Mouse (Mus musculus): ENCODE results near the gene Ces5a.
A peak's percentile ranks its signal among the peaks of the same experiment; 100 is the strongest.
"Not testable (repeated sequence)": the region's sequence is repeated elsewhere in the genome, so short reads cannot be mapped to it uniquely, and the experiment has no call there.

Gene Ces5a

DNA sequence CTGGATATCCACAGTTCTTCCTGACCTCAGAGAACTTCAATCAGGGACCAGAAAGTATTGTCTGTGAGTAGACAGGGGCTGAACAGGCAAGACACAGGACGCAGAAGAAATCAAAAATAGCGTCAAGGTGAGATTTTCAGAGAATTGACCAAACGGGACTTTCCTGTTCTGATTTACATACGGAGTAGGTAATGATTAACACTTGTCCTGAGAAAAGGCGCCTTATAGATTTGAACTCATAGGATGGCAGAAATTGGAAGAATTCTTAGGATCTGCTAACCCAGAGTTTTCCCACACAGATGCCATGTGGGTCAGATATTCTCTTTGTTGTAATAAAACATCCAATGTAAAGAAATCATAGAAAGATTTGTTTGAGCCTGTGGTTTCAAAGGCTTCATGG, at the start of gene Ces5a:
Ces5a (minus strand) TSS at position 101 of the 400 bp plus-strand sequence.
- no peak for DNase-seq (ENCODE audit: extremely low spot score, low spot score)

DNA sequence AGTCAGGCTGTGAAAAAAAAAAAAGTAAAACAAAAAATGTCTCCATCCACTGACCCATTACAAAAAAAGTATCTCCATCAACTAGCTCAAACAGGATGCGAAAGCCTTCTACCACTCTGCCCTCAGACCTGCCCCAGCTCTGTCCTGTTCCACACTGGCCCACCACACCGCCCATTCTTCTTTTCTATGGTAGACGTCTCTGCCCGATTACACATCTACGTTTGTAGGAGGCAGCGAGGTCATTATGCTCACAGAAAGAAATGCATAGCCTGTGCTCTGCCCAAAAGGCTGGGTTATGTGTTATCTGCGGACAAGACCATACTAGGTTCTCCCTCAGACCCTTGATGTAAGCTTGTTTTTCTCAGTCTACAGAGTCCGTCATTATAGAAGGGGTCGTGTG, 37.2 kb upstream of the Ces5a start:
- DNase-seq (ENCODE audit: extremely low spot score, low spot score), result no peak

DNA sequence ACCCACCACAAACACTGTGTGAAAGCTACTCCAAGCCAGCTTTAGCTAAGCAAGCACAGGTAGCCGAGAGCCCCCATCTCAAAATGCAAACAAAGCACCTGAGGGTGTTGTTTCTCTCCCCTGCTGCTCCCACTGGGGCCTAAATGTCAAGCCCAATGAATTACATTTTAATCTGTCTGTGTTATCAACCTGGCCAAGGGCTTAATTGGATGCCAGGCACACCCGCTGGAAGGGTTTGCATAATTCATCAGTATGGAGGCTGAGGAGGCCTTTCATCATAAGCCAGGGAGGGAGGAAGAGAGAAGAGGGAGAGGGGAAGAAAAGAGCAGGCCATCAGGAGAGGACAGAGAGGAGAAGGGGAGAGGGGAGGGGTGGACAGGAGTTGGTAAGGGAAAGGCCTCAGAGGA, 36.5 kb upstream of the Ces5a start:
- no peak for DNase-seq (ENCODE audit: extremely low spot score, low spot score)

DNA sequence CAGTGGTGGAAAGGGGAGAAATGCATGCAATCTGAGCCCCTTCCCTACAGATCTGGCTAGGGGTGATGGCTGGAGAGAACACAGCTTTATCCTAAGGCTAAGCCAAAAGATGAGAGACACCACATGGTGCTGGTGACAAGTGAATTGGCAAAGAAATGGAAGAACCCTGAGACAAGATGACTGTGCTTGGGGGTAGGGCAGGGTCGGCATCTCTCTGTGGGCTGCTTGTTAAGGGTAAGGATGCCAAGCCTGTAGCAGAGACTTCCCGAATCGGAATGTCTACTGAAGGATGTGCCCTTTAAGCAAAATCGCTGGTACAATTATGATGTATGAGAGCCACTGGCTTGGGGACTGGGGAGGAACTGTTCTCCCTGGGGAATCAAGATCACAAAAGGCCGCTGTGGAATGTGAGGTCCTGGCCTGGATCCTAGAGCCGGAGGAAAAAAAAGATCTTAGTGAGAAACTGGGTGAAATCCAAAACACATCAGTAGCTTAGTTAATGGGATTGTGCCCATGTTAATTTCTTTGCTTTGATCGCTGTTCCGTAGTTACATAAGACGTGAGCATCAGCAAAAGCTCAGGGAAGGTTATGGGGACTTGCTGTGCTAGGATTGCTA, 35.8 kb upstream of the Ces5a start:
- DNase-seq (ENCODE audit: extremely low spot score, low spot score), result no peak

DNA sequence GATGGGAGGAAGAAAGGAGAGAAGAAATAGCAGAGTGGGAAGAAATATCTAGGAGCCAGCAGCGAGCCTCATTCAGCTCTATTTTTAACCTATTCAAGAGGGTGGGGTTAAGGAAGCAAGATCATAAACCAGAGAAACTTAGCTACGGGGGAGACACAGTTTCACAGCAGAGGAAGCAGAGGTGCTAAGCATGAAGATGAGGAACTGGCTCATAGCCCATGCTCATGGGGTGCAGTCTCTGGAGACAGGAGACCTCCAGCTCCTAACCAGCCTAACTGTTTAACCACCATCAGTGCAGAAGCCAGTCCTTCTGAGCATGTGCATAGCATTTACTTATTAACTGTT, 34.5 kb upstream of the Ces5a start:
- no peak for DNase-seq (ENCODE audit: extremely low spot score, low spot score)

DNA sequence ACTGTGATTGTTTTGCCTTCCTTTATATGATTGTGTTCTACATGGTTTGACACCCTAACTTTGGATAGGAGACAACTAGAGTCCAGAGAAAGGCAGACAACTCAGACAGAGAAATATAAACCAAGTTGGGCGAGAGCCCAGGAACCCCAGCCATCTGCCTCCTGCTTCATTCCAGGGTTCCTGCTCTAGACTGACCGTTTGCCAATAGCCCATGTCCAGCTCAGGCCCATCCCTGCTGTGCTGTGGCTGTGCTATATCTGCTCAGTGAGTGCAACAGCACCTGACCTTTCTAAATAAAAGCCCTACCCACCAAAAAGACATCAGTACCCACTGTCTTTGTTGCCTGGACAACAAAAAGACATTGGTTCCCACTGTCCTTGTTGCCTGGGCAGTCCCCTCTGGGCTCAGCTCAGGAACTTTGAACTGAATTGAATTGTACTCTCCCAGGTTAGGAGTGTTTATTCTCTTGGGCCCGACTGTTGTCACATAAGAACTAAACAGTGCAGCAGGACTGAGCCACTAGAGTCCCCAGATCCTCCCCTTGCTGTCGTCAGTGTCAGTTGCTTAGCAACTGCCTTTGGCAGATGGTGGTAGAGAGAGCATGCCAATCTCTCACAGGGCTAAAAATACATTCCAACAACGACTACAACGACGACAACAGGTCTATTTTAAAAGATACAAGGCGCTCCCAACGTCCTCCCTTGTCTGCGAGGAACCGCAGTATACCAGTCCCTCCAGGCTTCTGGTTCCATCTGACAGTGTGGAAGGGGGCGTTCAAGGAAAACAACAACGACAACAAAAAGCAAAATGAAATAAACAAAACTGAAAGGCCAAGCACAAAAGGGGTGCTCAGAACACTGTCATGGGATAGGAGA, 33.9 kb upstream of the Ces5a start:
- DNase-seq (ENCODE audit: extremely low spot score, low spot score), result no peak

DNA sequence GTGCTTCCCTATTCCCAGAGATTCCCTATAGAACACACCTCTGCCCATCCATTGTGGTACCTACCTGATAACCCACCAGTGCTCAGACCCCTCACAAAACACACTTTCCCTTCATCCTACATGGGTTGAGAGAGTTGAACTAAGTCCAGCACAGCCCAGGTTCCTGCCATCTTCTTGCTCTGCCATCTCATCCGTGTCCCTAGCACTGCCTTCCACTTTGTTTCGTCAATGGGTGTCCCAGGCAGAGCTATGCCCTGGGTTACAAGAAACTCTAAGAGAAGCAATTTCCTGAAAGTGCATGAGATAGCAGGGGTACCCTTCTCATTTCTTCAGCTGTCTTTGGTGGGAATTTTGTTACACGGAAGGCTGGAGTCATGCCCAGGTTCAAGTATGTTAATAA, 33.0 kb upstream of the Ces5a start:
- DNase-seq (ENCODE audit: extremely low spot score, low spot score), result no peak

DNA sequence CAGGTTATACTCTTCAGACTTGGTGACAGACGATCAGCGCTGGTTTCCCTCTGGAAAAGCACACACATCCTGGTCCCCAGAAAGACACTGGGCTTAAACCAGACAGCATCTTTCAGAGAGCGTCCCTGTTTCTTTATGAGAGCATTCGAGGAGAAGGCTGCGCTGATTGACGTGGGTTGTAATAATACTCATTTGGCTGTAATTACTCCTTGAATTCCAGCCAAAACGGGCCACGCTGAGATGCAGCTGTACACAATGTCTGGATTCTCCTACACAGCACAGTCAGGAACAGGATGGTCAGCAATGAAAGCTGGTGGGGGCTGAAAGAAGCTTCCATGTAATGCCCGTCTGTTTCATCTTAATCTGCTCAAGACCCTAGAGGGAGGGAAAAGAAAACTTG, 31.5 kb upstream of the Ces5a start:
- no peak for DNase-seq (ENCODE audit: extremely low spot score, low spot score)

DNA sequence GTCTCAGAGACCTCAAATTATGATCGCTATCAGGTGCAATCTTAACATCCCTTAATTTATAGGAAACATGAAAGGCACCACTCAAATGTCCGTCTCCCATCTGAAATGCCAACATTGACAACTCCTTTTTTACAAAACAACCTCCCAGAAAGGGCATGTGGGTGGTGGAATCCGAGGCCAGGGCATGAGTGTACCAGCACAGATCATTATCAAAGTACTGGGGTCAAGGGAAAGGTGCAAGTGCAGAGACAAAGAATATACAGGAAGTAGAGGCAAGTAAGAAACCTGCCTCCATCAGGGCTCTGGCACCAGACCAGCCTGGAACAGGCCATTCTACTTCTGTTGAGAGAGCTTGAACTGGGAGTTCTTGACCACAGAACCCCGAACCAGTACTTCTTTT, 29.0 kb upstream of the Ces5a start:
- no peak for DNase-seq (ENCODE audit: extremely low spot score, low spot score)

DNA sequence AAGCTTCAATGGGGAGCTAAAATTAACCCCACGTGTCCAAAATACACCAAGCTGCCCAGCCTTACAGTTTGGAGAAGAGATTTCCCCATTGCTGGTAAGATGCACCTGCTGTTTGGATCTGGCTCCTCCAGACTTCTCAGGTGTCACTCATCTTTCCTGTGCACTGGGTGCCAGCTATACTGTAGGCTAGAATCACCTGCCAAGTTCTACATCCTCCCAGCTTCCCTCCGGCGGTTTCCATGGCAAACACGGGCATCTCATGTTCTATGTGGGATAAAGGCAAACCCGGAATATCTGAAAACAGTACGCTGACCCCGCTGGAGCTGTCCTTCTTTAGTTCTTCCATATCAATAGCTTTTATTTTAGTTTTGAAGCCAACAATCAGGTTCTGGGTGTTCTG, 27.9 kb upstream of the Ces5a start:
- DNase-seq (ENCODE audit: extremely low spot score, low spot score), result no peak

DNA sequence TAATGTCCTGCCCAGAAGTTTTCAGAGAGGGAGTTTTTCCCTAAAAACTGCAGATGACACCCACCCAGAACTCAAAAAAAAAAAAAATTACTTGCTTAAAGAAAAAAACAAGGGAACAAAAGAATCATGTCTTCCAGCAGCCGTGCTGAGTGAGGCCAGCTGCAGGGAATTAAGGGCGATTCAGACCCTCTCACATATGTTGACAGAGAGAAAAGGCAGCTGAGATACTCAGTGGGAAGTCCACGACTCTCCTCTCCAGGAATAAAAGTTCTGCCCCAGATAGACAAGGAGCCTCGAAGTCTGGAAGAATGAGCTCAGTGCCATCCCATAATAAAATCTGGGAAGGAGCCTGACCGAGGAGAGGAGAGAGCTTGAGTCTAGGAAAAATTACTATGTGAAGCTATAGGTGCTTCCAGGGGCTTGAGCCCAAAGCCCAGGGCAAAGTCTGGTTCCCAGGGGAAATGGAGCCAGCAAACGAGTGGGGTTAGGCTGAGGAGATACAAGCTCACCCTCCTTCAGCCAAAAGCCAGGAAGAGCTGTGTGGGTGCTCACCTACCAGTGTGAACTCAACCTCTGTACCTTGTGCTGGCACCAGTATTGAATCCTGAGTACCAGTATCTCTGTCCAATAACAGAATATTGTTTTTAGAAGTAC, 27.1 kb upstream of the Ces5a start:
- no peak for DNase-seq (ENCODE audit: extremely low spot score, low spot score)

DNA sequence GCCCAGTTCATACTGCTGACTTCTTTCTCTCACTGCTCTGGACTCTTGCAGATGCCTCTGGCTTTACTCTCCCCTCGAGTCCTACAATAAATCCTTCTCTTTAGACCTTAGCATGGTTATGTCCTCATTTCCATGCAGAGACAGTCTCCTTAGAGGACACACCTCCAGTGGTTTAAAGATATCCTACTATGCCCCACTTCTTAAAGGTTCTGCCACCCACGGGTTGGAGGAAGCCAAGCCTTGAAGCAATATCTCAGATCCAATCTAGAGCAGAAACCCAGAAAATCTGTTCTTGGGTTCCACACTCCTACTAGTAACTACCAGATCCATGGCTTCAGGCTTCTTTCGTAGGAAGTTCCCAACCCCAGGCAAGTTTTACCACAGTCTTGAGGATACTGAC, 25.6 kb upstream of the Ces5a start:
- DNase-seq (ENCODE audit: extremely low spot score, low spot score), result no peak

DNA sequence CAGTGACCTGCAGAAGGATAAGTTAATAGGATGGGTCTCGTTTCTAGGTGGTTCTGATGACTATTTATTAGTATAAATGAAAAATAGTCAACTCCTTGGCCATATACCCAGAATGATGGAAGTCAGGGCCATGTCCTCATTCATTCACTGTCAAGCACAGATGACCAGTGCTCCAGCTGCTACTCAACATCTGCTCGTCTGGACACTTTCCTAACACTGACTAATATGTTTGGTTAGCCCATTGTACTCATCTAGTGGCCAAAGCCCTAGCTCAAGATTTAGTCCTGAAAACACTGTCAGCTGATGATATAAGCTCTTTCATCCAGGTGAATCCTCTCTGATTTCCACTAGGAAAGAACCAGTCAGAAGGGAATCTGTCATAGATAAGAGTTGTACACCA, 24.1 kb upstream of the Ces5a start:
- DNase-seq (ENCODE audit: extremely low spot score, low spot score), result no peak

DNA sequence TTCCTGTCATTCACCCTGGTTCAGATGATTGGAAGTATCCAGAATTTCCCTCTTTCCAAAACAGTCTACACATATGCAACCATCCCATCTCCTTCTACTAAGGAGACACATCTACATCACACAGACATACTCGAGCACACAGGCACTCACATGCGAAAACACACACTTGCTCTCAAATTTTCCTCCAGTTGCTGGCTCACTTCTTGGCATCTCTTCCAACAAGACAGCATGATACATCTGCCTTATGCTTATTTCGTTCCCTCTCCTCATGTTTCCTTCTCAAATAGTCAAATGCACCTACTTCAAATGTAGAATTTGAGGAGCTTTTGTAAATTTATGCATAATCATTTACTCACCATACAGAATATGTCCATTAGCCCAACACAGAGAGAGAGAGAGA, 33.0 kb downstream of the Ces5a start:
- DNase-seq (ENCODE audit: extremely low spot score, low spot score), result no peak

DNA sequence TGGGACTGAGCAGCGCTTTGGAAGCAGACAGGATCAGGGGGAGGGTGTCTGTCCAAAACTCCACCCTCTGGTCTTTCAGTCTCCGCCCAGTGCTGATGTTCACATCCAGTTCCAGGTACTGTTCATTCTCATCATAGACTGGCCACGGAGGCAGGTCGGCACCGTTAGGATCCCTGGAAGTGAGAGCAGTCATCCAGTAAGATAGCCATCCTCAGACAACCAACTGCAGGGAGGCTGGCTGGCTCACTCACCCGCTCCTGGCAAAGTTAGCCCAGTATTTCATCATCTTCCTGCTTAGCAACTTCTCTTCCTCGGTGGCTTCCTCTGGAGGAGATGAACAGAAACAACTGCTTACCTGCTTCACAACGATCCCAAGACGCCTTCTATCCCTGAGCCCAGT, 36.2 kb downstream of the Ces5a start:
- no peak for DNase-seq (ENCODE audit: extremely low spot score, low spot score)

DNA sequence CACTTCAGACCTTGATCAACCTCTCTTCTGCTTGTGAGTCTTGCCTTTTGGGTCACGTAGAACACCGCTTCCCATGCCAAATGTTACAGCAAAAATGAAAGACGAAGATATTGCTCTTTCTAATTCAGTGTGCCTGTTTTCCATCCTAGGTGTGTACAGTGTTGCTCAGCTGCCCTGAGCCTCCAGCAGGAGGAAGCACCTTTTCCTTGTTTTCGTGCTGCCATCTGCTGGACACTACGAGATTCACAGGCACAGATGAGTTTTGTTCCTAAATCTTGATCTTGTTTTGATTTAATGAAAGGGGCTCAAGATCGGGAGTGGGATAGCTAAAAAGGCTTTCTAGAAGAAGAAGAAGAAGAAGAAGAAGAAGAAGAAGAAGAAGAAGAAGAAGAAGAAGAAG, 40.3 kb downstream of the Ces5a start:
- peak; percentile 37 for DNase-seq (ENCODE audit: extremely low spot score, low spot score)

DNA sequence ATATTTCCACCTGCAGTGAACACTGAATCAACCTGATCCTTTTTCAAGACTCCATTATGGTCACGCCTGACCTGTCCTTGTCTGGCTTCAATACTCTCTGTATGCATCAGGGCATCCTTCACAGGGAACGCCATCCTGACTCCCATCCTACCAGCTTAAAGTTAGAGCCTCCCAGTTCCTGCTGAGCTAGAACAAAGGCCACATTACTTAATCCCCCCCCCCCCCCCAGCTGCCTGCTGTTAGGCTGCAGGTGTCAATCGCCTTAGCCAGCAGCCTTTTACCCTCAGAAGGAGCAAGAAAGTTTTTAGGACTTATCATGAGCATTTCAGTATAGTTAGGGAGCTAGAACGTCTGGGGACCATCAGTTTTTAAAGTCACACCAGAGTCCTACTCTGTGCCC, 46.9 kb downstream of the Ces5a start:
- no peak for DNase-seq (ENCODE audit: extremely low spot score, low spot score)

DNA sequence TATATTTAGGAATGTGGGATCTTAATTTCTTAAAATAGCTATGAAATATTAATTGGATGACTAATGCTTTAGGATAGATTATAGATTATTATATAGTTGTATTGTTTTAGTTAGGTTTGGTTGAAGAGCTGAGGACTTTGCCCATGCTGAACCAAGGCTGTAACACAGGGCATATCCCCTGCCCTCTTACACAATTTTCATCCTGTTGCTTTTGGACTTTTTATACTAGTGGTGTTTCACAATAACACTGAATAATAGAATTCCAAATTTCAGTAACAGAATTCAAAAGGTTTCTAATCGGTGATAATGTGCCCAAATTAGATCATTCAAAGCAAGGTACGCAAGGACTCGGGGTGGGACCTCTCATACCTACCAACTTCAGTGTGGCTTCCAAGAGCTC, 57.4 kb downstream of the Ces5a start:
- no peak for DNase-seq (ENCODE audit: extremely low spot score, low spot score)

DNA sequence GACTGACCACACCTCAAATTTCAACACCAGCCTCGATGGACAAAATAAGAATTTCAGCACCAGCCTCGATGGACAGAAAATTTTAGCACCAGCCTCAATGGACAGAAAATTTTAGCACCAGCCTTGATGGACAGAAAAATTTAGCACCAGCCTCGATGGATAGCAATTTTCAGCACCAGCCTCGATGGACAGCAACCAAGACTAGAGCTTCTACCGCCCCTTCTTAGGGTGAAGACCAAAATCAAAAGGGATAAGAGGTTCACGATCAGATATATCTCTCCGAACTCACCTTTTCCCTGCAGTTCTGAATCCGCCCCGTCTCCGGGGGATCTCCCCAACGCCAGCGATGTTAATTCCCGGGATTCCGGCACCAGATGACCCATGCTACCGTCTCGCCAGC, 65.9 kb downstream of the Ces5a start:
- DNase-seq (ENCODE audit: extremely low spot score, low spot score), result not testable (repeated sequence)

DNA sequence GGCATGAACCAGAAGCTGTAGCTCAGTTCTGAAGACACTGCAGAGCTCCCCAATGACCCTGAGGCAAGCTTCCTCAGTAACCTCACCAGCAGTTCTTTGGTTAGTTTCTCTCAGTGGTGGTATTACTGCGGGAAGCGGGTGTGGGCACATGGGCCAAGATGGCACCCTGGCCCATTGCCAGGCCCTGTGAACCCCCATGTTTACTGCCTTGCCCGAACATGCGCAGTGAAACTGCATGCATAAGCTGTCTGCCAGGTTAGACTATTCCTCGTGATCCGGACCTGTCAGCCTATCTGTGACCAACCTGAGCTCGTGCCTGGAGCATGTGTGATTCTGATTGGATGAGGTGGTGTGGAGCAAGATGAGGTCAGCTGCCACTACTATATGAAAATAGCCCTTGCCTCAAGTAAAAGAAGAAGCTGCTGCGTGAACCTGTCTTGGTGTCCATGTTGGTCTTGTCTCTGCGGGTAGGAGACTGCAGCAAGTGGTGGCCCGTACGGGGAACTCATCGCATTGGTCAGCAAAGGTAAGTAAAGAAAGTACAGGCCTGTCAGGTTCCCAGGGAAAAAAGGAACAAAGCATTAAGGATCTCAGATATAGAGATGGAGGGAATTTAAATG, 81.3 kb downstream of the Ces5a start:
- DNase-seq (ENCODE audit: extremely low spot score, low spot score), result no peak
